Mouse (Mus musculus) embryonic facial prominence, embryonic 11.5 days (tissue): Measurements from ENCODE around the gene Gtf2f1. TPM values are rescaled to one million over a fixed set of nuclear protein-coding genes. Genes with fewer than 3 reads are reported as not detected.

Source experiments
- ATAC-seq: fragments of 200-750 bp; cut with Nextera tagmentation; replicated peaks from 2 replicates; pipeline ENCODE4 v1.8.0; 2017; ENCODE audit warnings: low read depth; ENCODE audit not compliant: insufficient number of reproducible peaks, low FRiP score, low TSS enrichment
- DNase-seq: peaks from one replicate; pipeline ENCODE4 v3.0.0-alpha.2; 2015; ENCODE audit warnings: low spot score
- H3K27ac ChIP-seq: fragments of 300-500 bp; sonication (generic); replicated peaks from 2 replicates; pipeline ENCODE4 v1.5.1; 2014; ENCODE audit warnings: mild to moderate bottlenecking, low read depth, low read length, control low read depth
- H3K27me3 ChIP-seq: fragments of 300-500 bp; sonication (generic); 2 replicates; pipeline ENCODE4 v1.6.1; 2014; ENCODE audit warnings: mild to moderate bottlenecking, low read length, moderate library complexity, mixed read lengths; ENCODE audit not compliant: control insufficient read depth, insufficient read depth
- H3K36me3 ChIP-seq: fragments of 300-500 bp; sonication (generic); replicated peaks from 2 replicates; pipeline ENCODE4 v1.6.1; 2014; ENCODE audit warnings: low read depth, mild to moderate bottlenecking, low read length, moderate library complexity, mixed read lengths; ENCODE audit not compliant: control insufficient read depth, insufficient read depth
- H3K4me1 ChIP-seq: fragments of 300-500 bp; sonication (generic); 2 replicates; pipeline ENCODE4 v1.6.1; 2014; ENCODE audit warnings: low read length, mixed read lengths; ENCODE audit not compliant: control insufficient read depth, insufficient read depth
- H3K4me2 ChIP-seq: fragments of 300-500 bp; sonication (generic); 2 replicates; pipeline ENCODE4 v1.6.1; 2014; ENCODE audit warnings: low read depth, mild to moderate bottlenecking, control low read depth, low read length, moderate library complexity
- H3K4me3 ChIP-seq: fragments of 300-500 bp; sonication (generic); 2 replicates; pipeline ENCODE4 v1.5.1; 2014; ENCODE audit warnings: low read depth, low read length, control low read depth
- H3K9ac ChIP-seq: fragments of 300-500 bp; sonication (generic); replicated peaks from 2 replicates; pipeline ENCODE4 v1.6.1; 2014; ENCODE audit warnings: mild to moderate bottlenecking, control low read depth, low read length
- H3K9me3 ChIP-seq: fragments of 300-500 bp; sonication (generic); replicated peaks from 2 replicates; pipeline ENCODE4 v1.6.1; 2016; ENCODE audit warnings: mild to moderate bottlenecking, low read length, inconsistent platforms, mixed read lengths; ENCODE audit not compliant: control insufficient read depth
- WGBS: fragments of 180-500 bp; shearing (Covaris S2); extraction: QIAGEN DNeasy Blood & Tissue Kit; methylation state at CpG from one replicate; pipeline ENCODE4 v1.1.7; 2014; 5-methylcytosine and 5-hydroxymethylcytosine counted together
- polyA plus RNA-seq: library from polyadenylated mRNA; unstranded; fragments of >200 nt; fragmentation: Nextera tagmentation; extraction: Ambion mirVana; gene quantifications from 2 replicates; pipeline ENCODE4 v1.2.1, GENCODE M21; 2014

Gtf2f1 gene
- polyA plus RNA-seq, 1 experiment from 2014 or later = 70.1 TPM

- Histone ChIP-seq H3K4me1 (no peaks in the 10 kb centered on the region), H3K27ac (no peak overlapping the region)
- no peak for ATAC-seq
Measured at GRCm38 (mm10) chr17:56976531-56977390, 34.3 kb downstream of the Gtf2f1 start.

DNA sequence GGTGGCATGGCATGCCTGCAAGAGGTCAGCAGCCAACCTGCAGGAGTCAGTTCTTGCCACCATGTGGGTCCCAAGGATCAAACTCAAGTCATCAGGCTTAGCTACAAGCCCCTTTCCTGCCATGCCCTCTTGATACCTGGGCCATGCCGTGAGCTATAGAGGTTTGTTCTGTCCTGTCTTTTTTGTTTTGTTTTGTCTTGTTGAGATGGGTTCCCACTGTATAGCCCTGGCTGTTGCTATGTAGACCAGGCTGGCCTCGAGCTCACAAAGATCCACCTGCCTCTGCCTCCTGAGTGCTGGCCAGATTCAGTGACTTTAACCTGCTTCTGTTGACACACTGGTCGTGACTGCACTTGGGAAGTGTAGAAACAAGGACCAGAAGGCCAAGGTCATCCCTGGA, 35.7 kb downstream of the Gtf2f1 start:
- Histone ChIP-seq H3K36me3 (no peaks in the 10 kb centered on the region), H3K9ac (no peak overlapping the region), H3K4me3 (no peak overlapping the region), H3K9me3 (no peaks in the 10 kb centered on the region), H3K4me2 (no peak overlapping the region), H3K4me1 (no peaks in the 10 kb centered on the region), H3K27me3 (no peaks in the 10 kb centered on the region), H3K27ac (no peak overlapping the region)
- WGBS = 61% methylated on average over 3 of the region's 3 CpGs
- DNase-seq = no peak
- ATAC-seq = no peak

More at GRCm38 (mm10) chr17:56976531-56977390, 34.3 kb downstream of the Gtf2f1 start:
- H3K4me2 ChIP-seq = no peak overlapping the region
- WGBS = 72% methylated on average over 8 of the region's 8 CpGs
- H3K36me3 ChIP-seq = no peaks in the 10 kb centered on the region
- H3K27me3 ChIP-seq = no peaks in the 10 kb centered on the region
- H3K9ac ChIP-seq = no peak overlapping the region
- DNase-seq = no peak
- H3K9me3 ChIP-seq = no peaks in the 10 kb centered on the region
- H3K4me3 ChIP-seq = no peak overlapping the region

DNA sequence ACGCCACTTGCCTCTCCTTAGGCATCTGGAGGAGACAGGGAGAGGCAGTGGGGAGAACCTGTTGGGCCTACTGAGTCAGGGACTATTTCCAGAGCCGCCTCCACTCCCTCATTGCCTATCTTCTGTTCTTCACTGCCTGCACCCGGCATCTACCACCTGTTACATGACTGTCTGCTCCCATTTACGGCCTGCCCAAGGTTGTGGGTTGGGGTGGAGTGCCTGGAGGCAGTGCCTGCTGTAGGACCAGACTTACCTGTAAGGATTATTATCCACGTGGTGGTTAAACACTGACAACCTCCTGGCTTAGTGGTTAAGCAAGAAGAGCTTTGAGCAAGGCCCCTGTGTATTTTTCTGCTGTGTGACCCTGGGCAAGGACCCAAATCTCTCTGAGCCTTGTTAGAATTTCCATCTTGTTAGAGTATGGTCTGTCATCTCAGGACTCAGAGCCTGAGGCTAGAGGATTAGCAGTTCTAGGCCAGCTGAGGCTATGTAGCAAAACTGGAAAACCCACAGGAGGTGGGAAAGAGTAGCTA, 36.3 kb downstream of the Gtf2f1 start:
- Histone ChIP-seq H3K4me1 (no peaks in the 10 kb centered on the region), H3K27ac (no peak overlapping the region), H3K9ac (no peak overlapping the region), H3K27me3 (no peaks in the 10 kb centered on the region), H3K36me3 (no peaks in the 10 kb centered on the region), H3K4me2 (no peak overlapping the region), H3K9me3 (no peaks in the 10 kb centered on the region), H3K4me3 (no peak overlapping the region)
- no peak for DNase-seq
- 73% methylated on average over 5 of the region's 5 CpGs for WGBS
- ATAC-seq = no peak

DNA sequence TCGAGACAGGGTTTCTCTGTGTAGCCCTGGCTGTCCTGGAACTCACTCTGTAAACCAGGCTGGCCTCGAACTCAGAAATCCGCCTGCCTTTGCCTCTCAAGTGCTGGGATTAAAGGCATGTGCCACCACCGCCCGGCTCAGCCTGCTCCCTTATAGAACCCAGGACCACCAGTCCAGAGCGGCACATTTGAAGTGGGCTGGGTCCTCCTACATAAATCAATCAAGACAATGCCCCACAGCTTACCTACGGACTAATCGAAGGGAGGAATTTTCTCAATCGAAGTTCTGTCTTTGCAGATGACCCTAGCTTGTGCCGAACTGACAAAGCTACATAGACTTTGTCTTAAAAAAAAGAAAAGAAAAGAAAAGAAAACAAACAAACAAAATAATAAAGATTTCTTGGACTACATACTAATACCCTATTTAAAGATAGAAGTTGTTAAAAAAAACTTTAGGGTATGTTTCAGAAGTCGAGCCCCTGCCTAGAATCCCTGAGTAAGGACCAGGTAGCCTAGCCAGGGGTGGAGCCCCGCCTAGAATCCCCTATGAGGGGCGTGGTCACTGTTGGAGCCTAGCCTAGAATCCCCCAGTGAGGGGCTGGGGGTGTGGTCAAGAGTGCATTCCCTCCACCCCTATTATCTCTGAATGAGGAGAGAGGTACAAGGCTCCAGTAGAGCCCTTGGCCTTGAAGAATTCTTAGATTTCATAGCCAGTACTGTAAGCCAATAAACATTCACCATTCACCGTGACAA, 37.0 kb downstream of the Gtf2f1 start:
- Histone ChIP-seq H3K36me3 (no peaks in the 10 kb centered on the region), H3K9ac (no peak overlapping the region), H3K9me3 (no peaks in the 10 kb centered on the region), H3K4me2 (no peak overlapping the region), H3K27me3 (no peaks in the 10 kb centered on the region), H3K4me3 (no peak overlapping the region), H3K27ac (no peak overlapping the region), H3K4me1 (no peaks in the 10 kb centered on the region)
- 66% methylated on average over 12 of the region's 14 CpGs for WGBS
- ATAC-seq = no peak
- DNase-seq = no peak

DNA sequence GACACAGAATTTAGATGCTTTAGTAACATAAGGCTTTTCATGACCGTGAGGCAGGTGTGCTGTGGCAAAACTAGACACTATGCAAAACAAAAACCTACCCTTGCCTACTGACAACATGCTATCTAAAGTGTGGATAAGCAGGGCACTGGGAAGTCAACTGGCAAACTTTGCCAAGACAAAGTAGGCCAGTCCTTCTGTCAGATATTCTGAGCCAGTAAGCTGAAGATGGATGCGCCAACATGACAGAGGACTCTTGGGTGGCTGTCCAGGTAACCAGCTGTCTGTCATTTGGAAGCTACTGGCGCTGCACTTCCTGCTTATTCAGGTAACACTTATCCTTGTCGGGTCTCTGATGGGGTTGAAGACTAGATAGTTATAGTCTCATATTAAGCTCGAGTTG, 41.0 kb downstream of the Gtf2f1 start:
- WGBS = 64% methylated on average over 5 of the region's 5 CpGs

DNA sequence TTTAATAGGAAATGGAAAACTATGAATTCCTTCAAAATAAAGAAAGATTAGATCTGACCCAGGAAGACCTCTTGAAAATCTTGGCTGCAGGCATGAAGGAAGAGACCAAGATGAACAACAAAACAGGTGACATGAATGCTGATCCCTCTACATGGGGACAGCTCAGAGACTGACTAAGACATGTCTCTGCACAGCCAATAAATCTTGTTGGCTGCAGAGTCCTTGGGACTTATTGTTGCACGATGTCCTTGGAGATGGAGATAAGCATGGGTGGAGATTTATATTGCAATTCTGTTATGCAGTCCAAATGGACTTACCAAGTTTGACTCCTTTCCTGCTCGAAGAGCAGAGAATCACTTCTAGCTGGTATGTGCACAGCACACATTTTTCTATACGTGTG, 41.8 kb downstream of the Gtf2f1 start:
- Histone ChIP-seq H3K4me3 (no peak overlapping the region), H3K27ac (no peak overlapping the region), H3K9me3 (no peaks in the 10 kb centered on the region), H3K4me2 (no peak overlapping the region), H3K27me3 (no peaks in the 10 kb centered on the region), H3K36me3 (no peaks in the 10 kb centered on the region), H3K4me1 (no peaks in the 10 kb centered on the region), H3K9ac (no peak overlapping the region)
- 70% methylated on average over 3 of the region's 3 CpGs for WGBS
- DNase-seq (no peak), ATAC-seq (no peak)

More for the DNA sequence above, 41.0 kb downstream of the Gtf2f1 start:
- Histone ChIP-seq H3K4me3 (no peak overlapping the region), H3K9me3 (no peaks in the 10 kb centered on the region), H3K27me3 (no peaks in the 10 kb centered on the region), H3K27ac (no peak overlapping the region), H3K4me1 (no peaks in the 10 kb centered on the region), H3K9ac (no peak overlapping the region), H3K4me2 (no peak overlapping the region), H3K36me3 (no peaks in the 10 kb centered on the region)
- ATAC-seq = no peak
- DNase-seq = no peak

DNA sequence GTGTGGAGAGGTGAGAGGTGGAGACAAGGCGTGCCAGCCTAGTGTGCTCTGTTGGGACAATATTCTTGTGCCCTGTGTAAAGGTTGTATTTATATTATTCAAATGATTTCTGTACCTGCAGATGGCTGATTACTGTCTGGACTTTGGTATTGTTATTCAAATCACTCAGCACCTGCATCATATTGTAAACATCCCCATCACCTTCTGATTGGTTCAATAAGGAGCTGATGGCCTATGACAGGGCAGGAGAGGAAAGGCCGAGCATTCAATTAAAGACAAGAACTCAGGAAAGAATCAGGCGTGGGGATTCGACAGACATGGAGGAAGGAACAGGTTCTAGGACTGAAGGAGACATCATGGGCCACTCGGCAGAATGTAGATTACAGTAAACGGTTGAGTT, 47.4 kb downstream of the Gtf2f1 start:
- Histone ChIP-seq H3K4me1 (no peaks in the 10 kb centered on the region), H3K27ac (no peak overlapping the region), H3K4me2 (no peak overlapping the region), H3K4me3 (no peak overlapping the region), H3K9ac (no peak overlapping the region), H3K9me3 (no peaks in the 10 kb centered on the region), H3K36me3 (no peaks in the 10 kb centered on the region), H3K27me3 (no peaks in the 10 kb centered on the region)
- ATAC-seq = no peak
- DNase-seq = no peak
- WGBS = 81% methylated on average over 6 of the region's 6 CpGs
